Mouse (Mus musculus) kidney, adult 2 months (tissue): ENCODE results near the gene Coq4.

ENCODE experiments used
- CTCF ChIP-seq: fragments of 200-500 bp; conservative IDR thresholded peaks from 2 replicates; pipeline ENCODE4 v1.5.1; 2011; ENCODE audit warnings: low read depth, mild to moderate bottlenecking, control low read depth, low read length, moderate library complexity, mixed read lengths; ENCODE audit not compliant: insufficient read depth, insufficient read length
- POLR2A ChIP-seq: fragments of 200-500 bp; IDR thresholded peaks from one replicate; pipeline ENCODE4 v1.6.1; 2011; ENCODE audit warnings: low read depth, low read length, control low read depth

GRCm38 (mm10) chr2:29764831-29765230 lies 22.5 kb upstream of the Coq4 start:
- TF ChIP-seq CTCF (peak; percentile 97), POLR2A (no peak)
